Mouse (Mus musculus) spleen, adult 2 months (tissue): ENCODE results near the gene March10. TPM values are rescaled to one million over a fixed set of nuclear protein-coding genes. Genes with fewer than 3 reads are reported as not detected.

Experiments
- DNase-seq, 2 experiments: peaks; one replicate each; pipeline versions ENCODE4 v3.0.0 to v3.0.0-alpha.2; 2012 to 2021; ENCODE audit warnings: low spot score in 2 of 2, low read depth in 1 of 2
- H3K27ac ChIP-seq: fragments of 200-500 bp; 2 replicates; pipeline ENCODE4 v1.5.1; 2012; ENCODE audit warnings: low read length, inconsistent platforms; ENCODE audit not compliant: insufficient read depth
- H3K27me3 ChIP-seq: fragments of 200-500 bp; 2 replicates; pipeline ENCODE4 v1.6.1; 2012; ENCODE audit warnings: mild to moderate bottlenecking, moderate library complexity, low read length, inconsistent platforms; ENCODE audit not compliant: control insufficient read depth, insufficient read depth
- H3K36me3 ChIP-seq: fragments of 200-500 bp; 2 replicates; pipeline ENCODE4 v1.6.1; 2012; ENCODE audit warnings: mild to moderate bottlenecking, low read length, inconsistent platforms; ENCODE audit not compliant: control insufficient read depth, insufficient read depth
- H3K4me1 ChIP-seq: fragments of 200-500 bp; 2 replicates; pipeline ENCODE4 v1.6.1; 2011; ENCODE audit warnings: inconsistent platforms; ENCODE audit not compliant: control insufficient read depth, insufficient read depth, insufficient read length
- H3K4me3 ChIP-seq: fragments of 200-500 bp; 2 replicates; pipeline ENCODE4 v1.5.1; 2011; ENCODE audit warnings: mild to moderate bottlenecking, inconsistent platforms; ENCODE audit not compliant: insufficient read depth, insufficient read length; ENCODE audit errors: extremely low read depth
- CTCF ChIP-seq: fragments of 200-500 bp; IDR thresholded peaks from 2 replicates; pipeline ENCODE4 v1.5.1; 2011; ENCODE audit warnings: mild to moderate bottlenecking, inconsistent platforms; ENCODE audit not compliant: insufficient read depth, insufficient read length, insufficient replicate concordance; ENCODE audit errors: extremely low read depth
- POLR2A ChIP-seq: fragments of 200-500 bp; IDR thresholded peaks from 2 replicates; pipeline ENCODE4 v1.6.1; 2011; ENCODE audit warnings: low read depth, low read length, inconsistent platforms
- WGBS: fragments of 180-500 bp; shearing (Covaris S2); methylation state at CpG from one replicate; pipeline ENCODE4 v1.1.7; 2018; 5-methylcytosine and 5-hydroxymethylcytosine counted together
- polyA plus RNA-seq: library from polyadenylated mRNA; depleted of rRNA; stranded (reverse); fragments of >200 nt; gene quantifications from 2 replicates; pipeline ENCODE4 v1.2.3, GENCODE M21; 2012

Gene March10
- polyA plus RNA-seq, 1 experiment = not detected

DNA sequence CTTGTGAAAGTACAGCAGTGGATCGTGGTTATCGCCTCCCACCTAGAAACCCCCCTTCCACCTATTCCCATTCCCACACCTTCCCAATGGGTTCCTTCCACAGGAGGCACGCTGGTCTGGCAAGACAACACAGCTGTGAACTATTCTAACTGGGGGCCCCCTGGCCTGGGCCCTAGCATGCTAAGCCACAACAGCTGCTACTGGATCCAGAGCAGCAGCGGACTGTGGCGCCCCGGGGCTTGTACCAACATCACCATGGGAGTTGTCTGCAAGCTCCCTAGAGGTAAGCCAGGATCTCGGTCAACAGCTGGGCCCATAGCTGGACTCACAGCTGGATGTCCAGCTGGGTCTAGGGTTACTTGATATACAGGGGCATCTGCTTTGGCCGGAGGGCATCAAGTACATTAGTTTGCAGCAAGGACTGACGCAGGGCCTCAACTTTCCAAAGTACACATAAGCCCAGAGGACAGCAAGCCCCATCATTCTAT, 108.0 kb downstream of the March10 start:
- 86% methylated on average over 9 of the region's 9 CpGs for WGBS
- no peak overlapping the region for H3K4me3 ChIP-seq
- no peak for DNase-seq
- no peaks in the 10 kb centered on the region for H3K4me1 ChIP-seq
- no peaks in the 10 kb centered on the region for H3K36me3 ChIP-seq
- no peak for TF ChIP-seq CTCF
- TF ChIP-seq POLR2A = no peak
- H3K27me3 ChIP-seq = no peaks in the 10 kb centered on the region
- no peak overlapping the region for H3K27ac ChIP-seq

DNA sequence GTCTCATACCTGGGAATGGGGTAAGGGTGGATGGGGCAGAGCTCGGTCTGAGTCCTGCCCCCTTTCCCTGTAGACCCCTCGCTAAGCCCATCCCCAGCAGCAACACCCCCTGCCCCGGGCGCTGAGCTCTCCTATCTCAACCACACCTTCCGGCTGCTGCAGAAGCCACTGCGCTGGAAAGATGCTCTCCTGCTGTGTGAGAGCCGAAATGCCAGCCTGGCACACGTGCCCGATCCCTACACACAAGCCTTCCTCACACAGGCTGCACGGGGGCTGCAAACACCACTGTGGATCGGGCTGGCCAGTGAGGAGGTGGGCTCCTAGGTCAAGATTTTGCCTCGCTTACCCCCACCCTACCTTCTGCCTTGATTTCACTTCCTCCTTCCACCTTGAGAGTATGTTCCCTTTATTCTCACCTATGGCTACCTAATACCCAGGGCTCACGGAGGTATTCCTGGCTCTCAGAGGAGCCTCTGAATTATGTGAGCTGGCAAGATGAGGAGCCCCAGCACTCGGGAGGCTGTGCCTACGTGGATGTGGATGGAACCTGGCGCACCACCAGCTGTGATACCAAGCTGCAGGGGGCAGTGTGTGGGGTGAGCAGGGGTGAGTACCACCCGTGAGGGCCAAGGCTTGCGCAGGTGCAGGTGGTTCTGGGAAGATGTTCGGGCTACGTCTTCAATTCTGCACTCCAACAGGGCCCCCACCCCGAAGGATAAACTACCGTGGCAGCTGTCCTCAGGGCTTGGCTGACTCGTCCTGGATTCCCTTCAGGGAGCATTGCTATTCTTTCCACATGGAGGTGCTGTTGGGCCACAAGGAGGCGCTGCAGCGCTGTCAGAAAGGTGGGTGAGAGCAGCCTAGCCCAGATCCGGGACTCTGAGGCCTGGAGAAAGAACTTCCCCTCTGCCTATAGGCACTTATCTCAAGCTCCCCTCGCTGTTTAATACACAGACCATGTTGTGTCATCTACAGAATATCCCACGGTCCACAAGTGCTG, 109.1 kb downstream of the March10 start:
- Histone ChIP-seq H3K27me3 (no peaks in the 10 kb centered on the region), H3K4me3 (no peak overlapping the region), H3K36me3 (no peaks in the 10 kb centered on the region), H3K27ac (no peak overlapping the region), H3K4me1 (no peaks in the 10 kb centered on the region)
- DNase-seq = peak in 1 of 2 experiments; percentile 56
- TF ChIP-seq POLR2A (no peak), CTCF (peak; percentile 72; the same call in 1 of the 2 replicates)
- 50% methylated on average over 28 of the region's 28 CpGs for WGBS

DNA sequence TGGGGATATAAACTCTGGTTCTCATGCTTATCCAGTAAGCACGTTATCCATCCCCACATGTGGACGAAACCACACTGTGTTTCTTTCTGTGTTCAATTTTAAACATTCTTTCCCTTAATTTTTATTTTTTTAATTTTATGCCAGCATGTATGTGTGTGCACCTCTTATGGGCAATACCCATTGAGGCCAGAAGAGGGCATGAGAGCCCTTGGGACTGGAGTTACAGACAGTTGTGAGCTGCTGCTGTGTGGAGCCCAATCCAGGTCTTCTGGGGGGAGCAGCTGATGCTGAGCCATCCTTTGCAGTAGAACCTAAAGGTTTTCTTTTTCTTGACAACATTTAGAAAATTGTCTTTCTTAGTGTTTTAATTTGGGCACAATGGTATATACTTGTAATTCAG, 111.3 kb downstream of the March10 start:
- no peaks in the 10 kb centered on the region for H3K27me3 ChIP-seq
- H3K4me3 ChIP-seq = no peak overlapping the region
- WGBS = 89% methylated on average over 2 of the region's 2 CpGs
- DNase-seq = no peak
- no peak for TF ChIP-seq POLR2A
- H3K4me1 ChIP-seq = no peaks in the 10 kb centered on the region
- H3K27ac ChIP-seq = no peak overlapping the region
- no peaks in the 10 kb centered on the region for H3K36me3 ChIP-seq

DNA sequence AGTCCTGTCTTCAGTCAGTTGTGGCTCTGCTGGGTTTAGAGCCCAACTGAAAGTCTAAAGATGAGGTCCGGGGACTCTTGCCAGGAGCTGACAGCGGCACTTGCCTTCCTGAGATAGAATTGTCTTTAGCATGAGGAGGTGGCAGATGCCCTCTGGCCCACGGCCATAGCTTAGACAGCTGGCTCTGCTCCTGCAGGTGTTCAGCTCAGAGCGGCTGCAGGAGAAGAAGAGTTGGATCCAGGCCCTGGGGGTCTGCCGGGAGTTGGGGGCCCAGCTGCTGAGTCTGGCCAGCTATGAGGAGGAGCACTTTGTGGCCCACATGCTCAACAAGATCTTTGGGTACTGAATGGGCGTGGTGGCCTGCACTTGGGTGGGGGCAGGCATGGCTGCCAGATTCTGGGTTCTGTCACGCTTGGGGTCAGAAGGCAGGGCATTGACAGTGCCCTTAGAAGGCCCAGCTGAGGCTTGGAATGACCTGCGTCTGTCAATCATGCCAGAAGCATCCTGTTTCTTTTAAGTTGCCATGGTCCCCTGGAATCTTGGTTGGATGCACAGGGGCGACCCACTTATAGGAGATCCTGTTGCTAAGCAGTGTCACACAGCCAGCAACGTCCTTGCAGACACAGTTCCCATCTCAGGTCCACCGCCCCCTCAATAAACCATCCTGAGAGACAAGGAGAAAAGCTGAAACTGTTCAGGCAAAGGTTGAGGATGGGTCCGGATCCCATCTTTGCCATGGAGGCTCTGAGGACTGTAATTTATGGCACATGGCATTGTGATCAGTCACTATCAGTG, 117.7 kb downstream of the March10 start:
- no peaks in the 10 kb centered on the region for H3K4me1 ChIP-seq
- DNase-seq = no peak
- H3K4me3 ChIP-seq = no peak overlapping the region
- H3K27me3 ChIP-seq = no peaks in the 10 kb centered on the region
- H3K27ac ChIP-seq = no peak overlapping the region
- WGBS = 86% methylated on average over 12 of the region's 12 CpGs
- H3K36me3 ChIP-seq = no peaks in the 10 kb centered on the region
- TF ChIP-seq CTCF (no peak), POLR2A (no peak)

DNA sequence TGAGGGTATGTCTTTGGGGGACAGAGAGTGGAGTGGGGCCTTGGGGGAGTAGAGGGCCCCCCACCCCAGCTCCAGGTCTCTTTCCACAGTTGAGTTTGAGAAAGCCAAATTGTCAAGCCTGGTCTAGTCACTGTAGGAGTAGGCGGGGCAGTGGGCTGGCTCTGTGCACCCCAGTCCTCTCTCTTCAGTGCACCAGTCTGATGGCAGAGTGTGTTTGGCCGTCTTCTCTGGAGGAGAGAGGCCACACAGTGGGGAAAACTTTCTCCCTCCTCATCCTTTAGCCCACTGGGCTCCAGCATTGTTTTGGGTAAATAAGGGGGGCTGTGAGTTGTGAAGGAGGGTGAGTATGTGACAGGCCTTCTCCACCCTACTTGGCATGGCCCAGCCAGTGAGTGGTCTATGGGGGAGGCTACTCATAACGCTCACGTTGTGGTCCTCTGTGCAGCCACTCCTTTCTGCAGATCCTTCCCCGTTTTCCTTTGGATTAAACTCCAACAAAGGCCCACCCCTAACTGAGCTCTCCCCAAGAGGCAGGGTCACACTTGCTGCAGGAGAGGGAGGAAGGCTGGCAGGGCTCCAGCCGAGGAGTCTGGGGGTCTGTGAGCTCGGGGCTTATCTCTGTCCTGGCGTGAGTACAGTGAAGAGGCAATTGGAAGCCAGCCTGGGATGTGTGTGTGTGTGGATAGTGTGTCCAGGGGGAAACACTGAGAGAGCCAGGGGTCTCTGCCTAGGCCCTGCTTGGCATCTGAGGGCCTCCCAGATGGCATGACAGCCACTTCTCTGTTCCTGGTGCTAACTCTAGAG, 122.5 kb downstream of the March10 start:
- Histone ChIP-seq H3K4me3 (no peak overlapping the region), H3K4me1 (no peaks in the 10 kb centered on the region), H3K27ac (no peak overlapping the region), H3K36me3 (no peaks in the 10 kb centered on the region), H3K27me3 (no peaks in the 10 kb centered on the region)
- 82% methylated on average over 8 of the region's 8 CpGs for WGBS
- TF ChIP-seq CTCF = no peak
- TF ChIP-seq POLR2A = no peak
- DNase-seq = no peak

DNA sequence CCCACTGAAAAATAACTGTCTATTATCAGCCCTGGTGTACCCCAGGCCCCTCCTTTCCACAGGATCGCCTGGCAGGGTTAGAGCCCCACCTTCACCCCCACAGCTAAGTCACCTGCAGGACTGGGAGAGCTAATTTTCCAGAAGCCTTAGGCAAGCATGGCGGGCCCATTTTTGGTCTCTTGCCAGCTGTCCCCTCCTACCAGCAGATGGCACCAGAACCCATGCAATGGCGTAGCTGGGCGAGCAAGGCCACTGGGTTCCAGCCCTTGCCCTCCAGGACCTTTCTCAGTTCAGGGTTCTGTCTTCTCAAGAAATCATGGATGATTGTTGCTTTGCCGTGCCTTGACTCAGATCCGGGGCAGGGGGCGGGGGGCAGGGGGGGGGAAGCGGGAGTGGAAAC, 124.1 kb downstream of the March10 start:
- Histone ChIP-seq H3K27me3 (no peaks in the 10 kb centered on the region), H3K4me1 (no peaks in the 10 kb centered on the region), H3K36me3 (no peaks in the 10 kb centered on the region), H3K27ac (no peak overlapping the region), H3K4me3 (no peak overlapping the region)
- no peak for DNase-seq
- WGBS = 74% methylated on average over 8 of the region's 8 CpGs
- peak; percentile 40; the same call in 1 of the 2 replicates for TF ChIP-seq CTCF
- no peak for TF ChIP-seq POLR2A
